Mouse (Mus musculus): ENCODE measurements at regions not wholly inside any gene's neighbourhood (a gene's known extent, or its start where the extent isn't known, plus 50 kb on each side); places are given as distances from the start of the nearest gene placed in this dataset.

DNA sequence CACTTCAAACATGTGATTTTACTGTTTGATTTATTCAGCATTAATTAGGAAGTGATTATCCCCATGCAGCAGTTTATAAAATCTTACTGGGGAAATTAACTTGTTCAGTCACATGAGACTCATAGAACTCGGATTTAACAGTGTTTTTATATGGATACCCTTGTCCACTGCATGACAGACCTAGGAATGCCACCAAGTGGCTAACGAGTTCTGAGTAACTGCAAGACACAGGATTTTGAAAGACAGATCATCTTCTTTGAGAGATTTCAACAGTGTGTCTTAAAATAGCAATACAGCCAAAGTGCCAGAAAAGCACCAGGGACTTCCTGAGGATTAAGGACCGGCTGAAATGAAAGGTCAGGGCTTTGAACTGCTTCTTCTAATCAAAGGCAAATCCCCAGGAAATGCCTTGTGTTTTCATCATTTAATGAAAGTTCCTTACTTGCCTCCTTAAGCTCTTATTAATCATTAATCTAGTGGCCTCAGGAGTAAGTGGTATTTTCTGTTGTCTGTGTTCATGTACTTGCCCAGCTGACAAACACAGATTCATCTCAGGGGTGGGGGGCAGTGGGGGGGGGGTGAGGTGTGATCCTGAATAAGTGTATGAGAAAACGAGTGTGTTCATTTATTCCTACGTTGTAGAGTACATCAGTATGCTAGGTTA lies 193.4 kb downstream of the Gm13691 start:
- peak in 1 of 2 experiments; percentile 9 for DNase-seq

DNA sequence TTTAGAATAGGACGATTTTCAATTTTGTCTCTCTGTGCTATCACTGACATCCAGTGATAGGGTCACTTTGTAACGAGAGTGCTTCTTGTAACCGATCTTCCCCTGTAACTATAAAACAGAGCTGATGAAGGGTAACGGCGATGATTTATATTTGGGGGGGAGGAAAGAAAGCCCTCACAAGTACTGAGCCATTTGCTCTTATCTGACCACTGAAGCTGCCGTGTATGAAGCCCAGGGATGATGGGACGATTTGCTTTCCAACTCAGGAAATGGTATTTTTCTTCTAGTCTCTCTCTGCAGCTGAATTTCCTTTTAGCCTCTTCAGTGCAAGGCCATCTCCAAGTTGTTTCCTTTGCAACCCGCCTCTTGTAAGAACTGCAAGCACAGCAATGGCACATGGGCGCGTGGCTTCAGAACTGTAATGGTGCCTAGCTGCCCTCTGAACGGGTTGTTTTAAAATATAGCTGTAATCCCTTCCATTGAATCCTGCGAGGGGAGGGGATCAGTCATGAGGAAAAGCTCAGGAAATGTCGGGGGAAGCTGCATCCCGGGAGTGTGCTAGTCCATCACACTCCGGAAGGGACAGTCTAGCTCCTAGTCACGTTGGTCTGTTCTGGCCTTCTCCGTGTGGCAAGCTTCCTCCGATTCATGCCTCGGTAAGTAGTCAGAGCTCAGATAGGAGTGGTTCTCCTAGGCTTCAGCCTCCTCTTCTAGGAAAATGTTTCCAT lies 194.1 kb downstream of the Gm13691 start:
- peak; percentile 55 to 84 for DNase-seq

DNA sequence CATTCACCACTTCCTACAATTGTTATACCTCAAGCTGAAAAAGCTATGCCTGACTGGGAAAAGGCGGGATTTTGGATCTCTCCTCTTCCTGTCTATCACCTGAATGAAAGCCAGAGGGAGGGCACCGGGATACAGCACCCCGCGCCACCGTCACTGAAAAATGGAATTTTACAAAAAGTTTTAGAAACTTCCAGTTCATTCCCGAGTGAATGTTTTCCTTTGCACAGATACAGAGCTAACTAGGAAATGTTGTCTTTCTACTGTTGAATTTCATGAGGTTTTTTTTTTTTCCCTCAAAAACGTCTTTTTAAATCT lies 194.6 kb downstream of the Gm13691 start:
- peak in 1 of 2 experiments; percentile 58 for DNase-seq

DNA sequence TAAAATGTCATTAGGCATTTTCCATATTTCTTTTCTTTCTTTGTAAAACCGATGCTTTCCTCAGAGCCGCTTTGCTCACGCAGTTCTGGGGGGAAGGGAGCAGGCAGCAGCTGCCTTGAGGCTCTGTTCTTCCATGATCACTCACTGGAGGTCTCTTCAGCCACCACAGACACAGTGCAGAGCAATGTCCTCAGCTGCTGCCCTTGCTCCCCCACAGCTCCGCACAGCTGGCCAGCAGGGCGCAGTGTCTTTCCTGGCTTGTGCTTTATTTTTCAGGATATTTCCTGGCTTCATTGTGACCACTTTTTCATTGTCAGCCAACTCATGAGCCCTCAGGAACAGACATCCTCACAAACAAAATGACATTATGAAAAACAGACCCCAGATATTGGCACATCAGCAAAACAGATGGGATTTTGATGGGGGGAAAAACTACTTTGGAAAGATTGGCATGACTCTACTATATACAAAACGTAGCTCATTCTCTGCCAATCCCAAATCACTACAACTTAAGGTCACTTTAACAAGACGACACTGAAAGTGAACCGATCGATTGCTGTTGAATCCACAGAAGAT lies 195.9 kb downstream of the Gm13691 start:
- peak; percentile 59 to 75 for DNase-seq

DNA sequence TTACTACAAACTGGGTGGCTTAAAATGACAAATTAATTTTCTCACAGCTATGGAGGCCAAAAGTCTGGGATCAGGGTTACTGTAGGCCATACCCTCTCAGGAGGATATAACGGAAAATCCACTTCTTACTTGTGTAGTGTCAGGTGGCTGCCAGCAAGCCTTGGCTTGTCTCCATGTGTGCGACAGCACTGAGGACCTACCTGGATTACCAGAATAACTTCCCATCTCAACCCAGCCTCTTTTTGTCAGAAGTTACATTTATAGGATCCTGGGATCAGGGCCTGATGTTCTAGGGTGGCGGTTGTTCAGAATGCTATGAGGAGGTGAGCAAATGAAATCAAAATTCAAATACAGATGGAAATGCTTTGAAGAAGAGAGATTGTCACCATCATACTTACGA lies 197.1 kb downstream of the Gm13691 start:
- DNase-seq = no peak

DNA sequence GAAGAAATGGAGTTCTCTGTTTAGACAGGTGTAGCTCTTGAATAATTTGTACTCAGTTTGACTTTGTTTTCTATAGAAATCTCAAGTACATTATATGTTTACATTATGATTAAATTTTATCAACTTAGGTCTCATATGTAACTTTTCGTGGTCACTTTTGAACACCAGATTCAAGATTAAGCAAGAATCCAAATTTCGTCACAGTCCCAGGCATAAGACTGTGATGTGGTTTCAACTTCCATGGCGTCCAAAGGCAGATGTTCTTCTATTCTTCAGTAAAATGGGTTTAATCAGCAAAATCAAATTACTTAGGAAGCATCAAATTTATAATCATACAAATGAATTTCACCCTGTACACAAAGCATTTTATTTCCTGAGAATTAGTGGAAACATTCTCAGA lies 198.9 kb downstream of the Gm13691 start:
- no peak for DNase-seq

DNA sequence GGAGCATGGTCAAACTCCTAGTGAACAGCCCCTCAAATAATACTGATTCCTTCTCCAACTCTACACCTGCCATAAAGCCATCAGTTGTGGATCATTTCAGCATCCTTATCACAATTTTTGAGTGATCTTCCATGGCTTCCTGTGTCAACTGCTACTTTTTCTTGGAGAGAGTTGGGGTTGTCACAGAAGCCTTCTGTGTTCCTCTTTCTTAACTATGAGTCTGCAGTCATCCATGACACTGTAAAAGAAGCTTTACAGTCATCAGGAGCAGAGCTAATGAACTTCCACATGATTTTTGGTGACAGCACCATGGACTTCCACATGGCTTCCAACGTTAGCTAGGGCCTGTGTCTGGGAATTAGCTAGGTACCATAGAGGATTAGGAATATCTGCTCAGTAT lies 208.1 kb downstream of the Calcrl start:
- no peak for DNase-seq

DNA sequence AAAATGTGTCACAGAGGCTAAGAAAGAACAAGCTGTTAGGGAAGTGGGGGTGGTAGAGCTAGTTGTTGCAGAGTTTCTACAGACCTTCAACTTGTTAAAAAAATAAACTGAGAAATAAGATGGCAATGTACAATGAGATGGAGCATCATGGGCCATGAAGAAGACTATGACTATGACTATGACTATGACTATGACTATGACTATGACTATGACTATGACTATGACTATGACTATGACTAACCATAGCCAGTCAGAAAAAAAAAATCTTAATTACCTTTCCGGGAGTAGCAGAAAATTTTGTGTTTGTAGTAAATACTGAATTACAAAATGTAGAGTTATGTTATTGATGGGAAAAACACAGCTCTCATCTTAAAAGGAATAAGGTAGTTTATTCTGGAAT lies 203.2 kb downstream of the Calcrl start:
- no peak for DNase-seq

DNA sequence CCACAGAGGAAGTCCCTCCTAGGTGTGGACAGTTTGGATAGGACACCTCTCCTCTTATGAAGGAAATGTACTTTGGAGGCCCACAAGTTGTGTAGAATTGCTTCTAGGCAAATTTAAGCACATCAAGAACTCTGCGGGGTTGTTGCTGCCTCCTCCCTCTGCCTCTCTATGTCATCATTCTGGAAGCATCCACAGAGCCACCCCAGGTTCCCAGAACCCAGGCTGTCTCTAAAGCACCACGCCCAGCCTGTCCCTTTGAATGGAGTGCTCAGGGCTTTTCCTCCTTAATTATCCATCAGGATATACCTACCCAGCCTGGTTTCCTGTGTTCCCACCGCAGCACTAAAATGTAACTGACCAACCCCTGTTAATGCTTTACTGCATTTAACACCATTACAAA lies 195.4 kb downstream of the Calcrl start:
- DNase-seq = peak; percentile 30 to 68

DNA sequence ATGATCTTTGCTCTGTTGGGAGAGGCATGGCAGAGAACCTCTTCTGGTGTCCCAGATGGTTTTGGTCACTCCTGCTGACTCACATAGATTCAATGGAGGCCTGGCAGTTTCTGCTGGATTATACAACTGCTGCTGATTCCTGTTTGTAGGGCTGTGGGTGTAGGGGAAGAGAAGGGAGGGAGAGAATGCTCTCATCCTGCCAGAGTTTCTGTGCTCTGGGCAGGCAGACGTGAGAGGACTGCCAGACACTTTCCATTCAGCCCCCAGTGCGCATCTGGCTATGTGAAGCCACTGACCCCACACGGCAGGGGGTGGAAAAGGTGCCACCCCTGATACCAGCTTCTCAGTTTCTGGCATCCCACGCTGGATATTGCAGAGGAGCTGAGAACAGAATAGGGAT lies 189.6 kb downstream of the Calcrl start:
- DNase-seq = no peak

DNA sequence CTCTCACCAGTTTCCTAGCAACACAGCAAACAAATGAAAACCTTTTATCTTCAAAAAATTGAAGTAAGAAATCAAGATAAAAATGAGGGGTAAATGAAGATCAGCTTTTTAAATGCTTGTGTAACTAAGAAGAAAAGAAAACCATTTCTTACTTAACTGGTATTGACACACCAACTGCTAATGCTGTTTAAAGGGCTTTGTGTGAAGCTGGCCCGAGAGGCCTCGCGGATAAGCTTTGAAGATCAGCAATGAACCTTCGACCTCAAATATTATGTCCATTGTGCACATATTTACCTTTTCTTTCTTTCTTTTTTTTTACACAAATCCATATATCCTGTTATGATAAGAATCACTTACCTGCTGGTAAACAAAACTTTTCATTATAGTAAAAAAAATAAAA lies 184.0 kb downstream of the Calcrl start:
- DNase-seq = no peak

DNA sequence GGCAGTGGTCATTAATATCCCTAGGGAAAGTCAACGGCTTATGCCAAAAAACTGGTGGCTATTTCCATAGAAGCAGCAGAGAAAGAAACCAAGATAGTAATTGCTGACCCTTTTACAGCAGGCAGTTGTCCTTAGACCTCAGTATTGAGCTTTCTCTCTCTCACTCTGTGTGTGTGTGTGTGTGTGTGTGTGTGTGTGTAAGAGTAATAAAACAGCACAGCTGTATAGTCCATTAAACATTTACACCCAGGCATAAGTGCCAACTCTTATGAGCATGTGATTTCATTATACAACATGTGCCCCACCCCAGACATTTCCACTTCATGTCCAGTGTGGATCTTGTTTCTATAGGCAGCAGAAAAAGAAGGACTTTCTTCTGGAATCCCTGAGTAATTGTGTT lies 183.2 kb downstream of the Calcrl start:
- peak in 1 of 2 experiments; percentile 2 for DNase-seq

DNA sequence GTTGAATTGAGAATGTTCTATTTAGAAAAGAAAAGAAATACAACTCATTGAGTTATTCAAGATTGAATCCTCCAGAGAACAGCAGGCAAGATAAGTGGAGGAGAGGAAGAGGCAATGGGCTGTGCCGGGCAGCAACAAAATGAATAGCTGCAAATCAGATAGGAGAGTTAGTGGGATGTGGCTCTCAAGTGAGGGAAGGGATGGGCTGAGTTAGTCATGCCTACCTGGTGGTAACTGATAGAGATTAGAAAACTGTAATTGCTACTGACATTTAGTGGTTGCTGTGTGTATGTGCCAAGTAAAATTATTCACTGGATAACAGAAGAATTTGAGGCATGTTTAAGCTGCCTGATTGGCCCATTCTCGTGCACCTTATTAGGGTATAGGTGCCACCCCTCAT lies 179.3 kb downstream of the Calcrl start:
- no peak for DNase-seq

DNA sequence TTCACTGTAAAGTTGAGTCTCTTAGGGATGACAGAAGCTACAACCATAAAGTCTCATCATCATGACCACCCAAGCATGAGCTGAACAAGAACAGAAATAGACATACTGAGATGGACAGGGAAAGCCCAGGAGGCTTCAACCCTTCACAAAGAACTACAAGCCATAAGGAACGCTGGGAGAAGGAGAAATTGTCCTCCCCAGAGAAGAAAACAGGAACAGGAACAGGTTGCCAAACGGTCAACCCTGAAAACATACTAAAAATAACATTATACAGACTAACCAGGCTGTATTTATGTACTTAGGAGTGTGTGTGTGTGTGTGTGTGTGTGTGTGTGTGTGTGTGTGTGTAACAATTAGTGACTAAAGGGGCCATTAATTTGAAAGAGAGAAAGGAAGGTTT lies 178.6 kb downstream of the Calcrl start:
- DNase-seq = no peak

DNA sequence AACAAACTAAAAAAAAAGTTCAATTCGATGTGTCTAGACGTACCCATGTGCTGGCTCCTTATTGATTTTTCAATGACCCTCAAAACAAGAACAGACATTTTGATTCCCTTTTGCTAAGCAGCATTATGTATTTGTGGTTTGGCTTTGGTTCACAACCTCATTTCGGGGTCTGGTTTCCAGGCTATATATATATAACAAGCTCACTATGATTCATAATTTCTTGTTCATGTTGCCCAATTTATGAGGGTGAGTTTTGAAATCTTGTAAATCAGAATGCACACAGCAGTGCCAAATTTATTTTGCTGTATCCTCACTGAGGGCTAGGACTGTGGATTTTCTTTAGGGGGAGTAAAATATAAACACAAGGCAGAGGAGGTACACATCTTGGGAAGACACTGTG lies 177.0 kb downstream of the Calcrl start:
- no peak for DNase-seq

DNA sequence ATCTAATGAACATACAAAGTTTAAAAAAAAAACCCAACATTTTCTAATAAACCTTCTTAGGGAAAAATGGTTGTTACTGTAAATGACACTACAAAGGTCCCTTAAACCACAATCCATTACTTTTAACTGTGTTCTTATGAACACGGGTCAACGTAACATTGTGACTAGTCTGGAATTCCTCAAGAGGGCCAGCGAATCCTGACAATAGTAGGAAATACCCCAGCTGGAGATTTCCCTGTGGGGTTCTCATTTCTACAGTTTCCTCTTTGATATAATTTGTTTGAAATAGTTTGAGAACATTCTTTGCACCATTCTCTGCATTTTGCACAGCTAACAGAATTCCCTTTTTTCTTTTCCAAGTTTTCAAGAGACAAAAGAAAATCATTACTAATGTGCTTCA lies 175.3 kb downstream of the Calcrl start:
- no peak for DNase-seq

DNA sequence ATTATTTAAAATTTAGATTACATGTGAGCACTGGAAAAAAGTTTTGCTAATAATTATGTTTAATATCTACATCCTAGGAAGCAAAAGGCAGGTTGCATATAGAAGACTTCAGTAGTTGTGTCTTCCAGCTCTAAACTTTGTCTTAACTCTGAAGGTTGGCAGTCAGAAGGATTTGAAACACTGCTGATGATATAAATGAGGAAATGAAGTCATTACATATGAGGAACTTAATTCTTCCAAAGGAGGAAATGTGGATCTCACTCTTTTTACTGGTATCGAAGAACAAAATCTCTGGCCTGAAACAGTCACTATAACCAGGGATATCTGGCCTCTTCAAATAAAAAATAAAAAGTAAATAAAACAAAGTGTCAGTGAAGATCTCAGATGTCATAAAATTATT lies 173.1 kb downstream of the Calcrl start:
- no peak for DNase-seq

DNA sequence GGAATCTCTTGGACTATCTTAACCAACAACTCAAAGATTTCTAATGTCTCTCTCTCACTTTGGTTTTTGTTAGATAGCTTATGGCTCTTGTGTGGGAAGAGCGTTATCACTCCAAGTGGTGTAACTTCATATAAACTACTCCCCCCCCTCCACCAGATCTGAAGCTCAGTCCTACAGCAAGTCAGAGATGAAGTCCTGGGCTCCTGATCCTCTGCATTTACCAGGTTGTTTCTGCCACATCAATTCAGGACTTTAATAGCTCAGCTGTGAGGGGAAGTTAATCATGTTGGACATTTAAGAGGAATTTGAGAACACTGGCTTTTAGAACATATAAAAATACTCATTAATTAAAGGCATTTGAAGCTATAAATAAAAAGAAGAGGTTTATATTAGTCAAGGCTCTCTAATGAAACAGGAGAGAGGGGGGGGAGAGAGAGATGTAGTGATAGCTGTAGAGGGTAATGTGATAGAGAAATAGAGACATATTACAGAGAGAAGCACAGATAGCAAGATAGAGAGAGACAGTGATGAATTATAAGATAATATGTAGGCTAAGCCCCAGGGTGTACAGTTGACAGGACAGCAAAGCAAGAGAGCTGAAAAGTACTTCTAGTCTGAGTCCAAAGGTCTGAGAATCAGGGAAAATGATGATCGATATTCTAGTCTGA lies 166.7 kb downstream of the Calcrl start:
- no peak for DNase-seq

DNA sequence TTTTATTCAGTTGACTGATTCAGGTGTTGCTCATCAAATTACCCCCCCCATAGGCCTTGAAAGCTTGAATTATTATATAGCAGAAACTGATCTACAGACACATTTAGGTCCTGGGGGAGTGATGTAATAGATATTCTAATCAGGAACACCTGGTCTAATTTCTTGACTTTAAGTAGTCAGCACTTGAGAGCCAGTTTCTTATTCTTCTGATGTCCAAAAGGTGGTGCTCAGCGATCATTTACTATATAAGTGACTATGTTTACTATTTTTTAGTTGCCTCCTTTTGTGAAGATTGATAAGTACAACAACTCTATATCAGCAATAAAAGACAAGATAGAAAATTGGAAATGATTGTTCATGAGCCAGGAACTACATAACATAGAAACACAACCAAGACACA lies 166.0 kb downstream of the Calcrl start:
- DNase-seq = no peak

DNA sequence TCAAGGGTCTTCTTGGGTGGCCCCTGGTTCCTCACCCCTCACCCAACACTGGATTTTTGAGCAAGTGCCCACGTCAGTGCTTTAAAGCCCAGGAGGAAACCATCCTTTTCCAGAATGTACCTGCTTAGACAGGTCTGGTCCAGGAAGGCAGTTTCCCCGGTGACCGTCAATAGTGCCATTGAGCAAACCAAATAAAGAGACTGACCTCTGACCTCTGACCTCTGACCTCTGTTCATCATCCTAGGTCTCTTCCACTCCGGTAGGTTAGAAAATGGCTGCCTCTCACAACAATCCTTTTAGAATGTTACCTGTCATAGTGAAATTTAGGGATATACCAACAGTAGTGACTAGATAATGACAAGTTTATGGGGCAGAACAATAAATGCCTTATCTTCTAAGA lies 164.5 kb downstream of the Calcrl start:
- peak in 1 of 2 experiments; percentile 4 for DNase-seq

DNA sequence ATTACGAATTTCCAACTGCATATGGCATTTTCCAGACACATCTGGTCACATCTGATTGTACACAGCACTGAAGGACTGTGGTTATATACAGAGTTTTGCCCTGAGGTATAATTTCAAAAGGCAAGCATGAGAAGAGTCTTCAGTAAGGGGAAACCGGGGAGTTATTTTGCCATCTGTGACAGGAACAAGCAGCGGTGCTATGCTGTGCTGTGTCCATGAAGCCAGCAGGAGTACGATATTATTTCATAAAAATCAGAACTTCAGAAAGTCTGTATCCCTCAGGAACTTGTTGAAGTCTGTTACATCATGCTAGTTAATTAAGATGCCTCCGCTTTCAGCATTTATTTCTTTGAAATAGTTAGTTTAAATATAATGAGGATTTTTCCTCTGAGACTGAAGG lies 163.7 kb downstream of the Calcrl start:
- no peak for DNase-seq

DNA sequence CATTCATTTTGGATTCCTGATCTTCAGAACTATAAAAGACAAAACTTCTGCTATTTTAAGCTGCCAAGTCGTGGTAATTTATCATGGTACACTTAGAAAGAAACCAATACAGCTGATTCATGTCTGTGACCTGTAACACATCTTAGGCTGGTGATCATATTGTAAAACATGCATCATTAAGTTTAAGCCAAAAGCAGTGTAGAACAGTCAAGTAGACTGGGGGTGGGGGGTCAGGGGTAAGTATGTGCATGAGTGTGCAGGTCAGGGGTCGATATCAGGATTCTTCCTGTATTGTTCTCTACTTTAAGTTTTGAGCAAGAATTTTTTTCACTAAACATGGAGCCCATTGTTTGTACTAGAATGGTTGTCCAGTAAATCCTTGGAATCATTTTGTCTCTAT lies 160.7 kb downstream of the Calcrl start:
- no peak for DNase-seq

DNA sequence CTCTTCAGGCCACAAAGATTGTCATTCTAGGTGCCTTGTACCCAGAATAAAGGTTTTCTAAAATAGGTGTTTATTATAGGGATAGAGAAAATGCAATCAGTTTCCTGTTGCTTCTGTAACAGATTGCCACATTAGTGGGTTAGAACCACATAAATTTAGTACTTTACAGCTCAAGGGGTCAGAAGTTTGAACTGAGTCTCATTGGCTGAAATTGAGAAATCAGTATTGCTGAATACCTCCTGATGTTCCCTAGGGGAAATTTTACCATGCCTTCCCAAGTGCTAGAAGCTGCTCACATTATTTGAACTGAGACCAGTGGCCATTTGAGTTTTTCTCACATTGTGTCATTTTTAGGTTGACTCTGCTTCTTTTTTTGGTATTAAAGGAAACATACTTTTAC lies 160.2 kb downstream of the Calcrl start:
- no peak for DNase-seq

DNA sequence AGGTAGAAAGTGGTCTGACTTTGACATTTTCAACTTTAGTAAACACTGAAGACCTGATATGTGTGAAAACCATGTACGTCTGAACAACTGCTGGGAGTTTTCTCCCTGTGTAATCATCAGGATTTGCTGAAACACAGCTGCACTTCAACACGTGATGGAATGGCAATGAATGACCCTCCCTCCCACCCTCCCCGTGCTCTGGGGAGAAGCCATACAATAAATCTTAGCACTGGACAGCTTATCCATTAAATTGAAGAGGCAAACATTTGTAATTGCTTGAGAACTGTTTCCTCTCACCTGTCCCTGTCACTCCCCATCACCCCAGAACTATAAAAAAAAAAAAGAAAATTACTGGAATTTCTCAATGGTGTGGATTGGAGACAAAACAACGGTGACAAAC lies 159.1 kb downstream of the Calcrl start:
- DNase-seq = no peak

Measured in kidney, postnatal 25 days (tissue).